ENCODE assay signal across 9 mouse cellular contexts in genomic region chr3:87982836-87983601, GRCm38 (mm10). TPM values are rescaled to one million over a fixed set of nuclear protein-coding genes. Genes with fewer than 3 reads are reported as not detected.
A peak's percentile ranks its signal among the peaks of the same experiment; 100 is the strongest.
DNase-seq lines count a peak whose midpoint lies in the region; ATAC-seq and TF ChIP-seq lines count a peak whose summit lies in the region.
"Had no signal": no experiment of that assay in that cellular context is flagged by ENCODE, and none has a peak within 500 bp of the region (broad histone marks: within the 10 kb centered on the region; RNA-seq: fewer than 3 reads in every experiment).

No protein-coding gene starts in this region.

- WGBS in heart, embryonic 12.5 days, result 5% methylated on average over 13 of the region's 13 CpGs
- WGBS in kidney, embryonic 16.5 days, result 2% methylated on average over 13 of the region's 13 CpGs

- no peak overlapping the region for H3K27ac ChIP-seq in ES-Bruce4 (ENCODE audit: insufficient read depth, low read length)
- peak overlapping the region; percentile 87 for H3K27ac ChIP-seq in heart, embryonic 12.5 days (ENCODE audit: poor library complexity, severe bottlenecking)
- H3K27ac ChIP-seq in kidney, embryonic 16.5 days (ENCODE audit: low read length), result peak overlapping the region; percentile 89

- no peaks in the 10 kb centered on the region for H3K9me3 ChIP-seq in ES-Bruce4 (replicated peaks; ENCODE audit: control insufficient read depth, insufficient read depth, low read length, poor library complexity, severe bottlenecking)
- no peaks in the 10 kb centered on the region for H3K9me3 ChIP-seq in heart, embryonic 12.5 days (replicated peaks)
- H3K9me3 ChIP-seq in kidney, embryonic 16.5 days (ENCODE audit: low read length), result no peaks in the 10 kb centered on the region

- no peaks in the 10 kb centered on the region for H3K27me3 ChIP-seq in ES-Bruce4 (ENCODE audit: control insufficient read depth, insufficient read depth, low read length, poor library complexity, severe bottlenecking)
- H3K27me3 ChIP-seq in heart, embryonic 12.5 days (replicated peaks), result no peaks in the 10 kb centered on the region
- no peaks in the 10 kb centered on the region for H3K27me3 ChIP-seq in kidney, embryonic 16.5 days (ENCODE audit: insufficient read depth, low read length)

- ATAC-seq in heart, embryonic 12.5 days (ENCODE audit: insufficient number of reproducible peaks, low FRiP score), result peak; percentile 71
- ATAC-seq in kidney, embryonic 16.5 days (ENCODE audit: low FRiP score, low TSS enrichment), result peak; percentile 73

- peak; percentile 77 for DNase-seq in embryo, embryonic 10.5 days (ENCODE audit: low spot score)
- DNase-seq in lung, postnatal 25 days (ENCODE audit: low spot score), result peak; percentile 88
- DNase-seq in natural killer cell, adult 2 months (ENCODE audit: low spot score in 2 of 2), result no peak
- DNase-seq in left cerebral cortex, adult 18-20 months (ENCODE audit: low spot score in 2 of 2), result no peak
- DNase-seq in frontal cortex, adult 2 months (ENCODE audit: extremely low spot score in 1 of 2, low spot score in 1 of 2), result no peak

- TF ChIP-seq CTCF in ES-Bruce4 (IDR thresholded peaks at IDR 0.05; ENCODE audit: low read depth, low read length), result no peak

- H3K4me1 ChIP-seq in ES-Bruce4 (ENCODE audit: control insufficient read depth, insufficient read depth, low read length), result peaks cover 3% of the 10 kb centered on the region
- peaks cover 82% of the 10 kb centered on the region for H3K4me1 ChIP-seq in heart, embryonic 12.5 days (replicated peaks)
- H3K4me1 ChIP-seq in kidney, embryonic 16.5 days (ENCODE audit: insufficient read depth, low read length), result peaks cover 72% of the 10 kb centered on the region

- H3K4me3 ChIP-seq in ES-Bruce4 (ENCODE audit: low read depth, low read length), result no peak overlapping the region
- H3K4me3 ChIP-seq in heart, embryonic 12.5 days, result 0 out of 2 replicates have a peak overlapping the region, but pooled peaks have one; percentile 13
- H3K4me3 ChIP-seq in kidney, embryonic 16.5 days (ENCODE audit: low read length), result 0 out of 2 replicates have a peak overlapping the region, but pooled peaks have one; percentile 3
- H3K4me3 ChIP-seq: erythroblast, embryonic 14.5 days had no signal

- peak overlapping the region; percentile 60 for H3K4me2 ChIP-seq in heart, embryonic 12.5 days
- H3K4me2 ChIP-seq in kidney, embryonic 16.5 days (replicated peaks; ENCODE audit: low read depth, low read length), result peak overlapping the region; percentile 43

- peak; percentile 5; the same call in 1 of the 2 replicates for TF ChIP-seq EP300 in ES-Bruce4 (IDR thresholded peaks at IDR 0.05; ENCODE audit: insufficient read depth, low read depth, low read length)

- H3K9ac ChIP-seq in ES-Bruce4 (ENCODE audit: low read depth, poor library complexity, severe bottlenecking), result no peak overlapping the region
- peak overlapping the region; percentile 59 for H3K9ac ChIP-seq in heart, embryonic 12.5 days
- peak overlapping the region; percentile 49 for H3K9ac ChIP-seq in kidney, embryonic 16.5 days (replicated peaks; ENCODE audit: low read length)

- TF ChIP-seq POLR2A in ES-Bruce4 (IDR thresholded peaks at IDR 0.05; ENCODE audit: insufficient read depth, low read length), result no peak

- no peaks in the 10 kb centered on the region for H3K36me3 ChIP-seq in ES-Bruce4 (ENCODE audit: control insufficient read depth, insufficient read depth, low read length, poor library complexity, severe bottlenecking)
- peaks cover 13% of the 10 kb centered on the region; the same call in 1 of the 2 replicates for H3K36me3 ChIP-seq in heart, embryonic 12.5 days
- no peaks in the 10 kb centered on the region for H3K36me3 ChIP-seq in kidney, embryonic 16.5 days (ENCODE audit: insufficient read depth, low read length)

RNA-seq across cellular contexts. Expression of gene Nes, which starts 12.1 kb away (rescaled TPM):
- polyA plus RNA-seq in ES-Bruce4 (2011; ENCODE audit: insufficient read depth, insufficient read length, low read depth, missing spikeins), result 34.5 and 36.0 TPM in 2 replicates
- 33.0 and 34.6 TPM in 2 replicates for polyA plus RNA-seq in heart, embryonic 12.5 days (2016; fragmentation: Nextera tagmentation; extraction: Ambion mirVana)
- 25.7 and 26.6 TPM in 2 replicates for polyA plus RNA-seq in kidney, embryonic 16.5 days (2015; fragmentation: Nextera tagmentation; extraction: Ambion mirVana)
- 1 to 10 TPM; 4.6 to 9.5 TPM for total RNA-seq in left cerebral cortex, adult 18-20 months (2021)
- polyA plus RNA-seq in frontal cortex, adult 2 months (2012; rRNA removed), result 4.3 and 4.8 TPM in 2 replicates
- polyA plus RNA-seq: erythroblast, embryonic 14.5 days had no signal

RNA-seq across cellular contexts. Expression of gene Bcan, which starts 17.0 kb away (rescaled TPM):
- 1.1 TPM in 2 replicates for polyA plus RNA-seq in ES-Bruce4 (2011; ENCODE audit: insufficient read depth, insufficient read length, low read depth, missing spikeins)
- 0.09 and 0.15 TPM in 2 replicates for polyA plus RNA-seq in heart, embryonic 12.5 days (2016; fragmentation: Nextera tagmentation; extraction: Ambion mirVana)
- 0.10 TPM in 1 of 2 replicates, not detected in the other for polyA plus RNA-seq in kidney, embryonic 16.5 days (2015; fragmentation: Nextera tagmentation; extraction: Ambion mirVana)
- total RNA-seq in left cerebral cortex, adult 18-20 months (2021), result 100 to 1,000 TPM; 221 to 244 TPM
- polyA plus RNA-seq in frontal cortex, adult 2 months (2012; rRNA removed), result 359 and 380 TPM in 2 replicates
- polyA plus RNA-seq: erythroblast, embryonic 14.5 days had no signal

RNA-seq across cellular contexts. Expression of gene Crabp2, which starts 34.6 kb away (rescaled TPM):
- polyA plus RNA-seq in ES-Bruce4 (2011; ENCODE audit: insufficient read depth, insufficient read length, low read depth, missing spikeins), result 11.9 and 12.0 TPM in 2 replicates
- polyA plus RNA-seq in heart, embryonic 12.5 days (2016; fragmentation: Nextera tagmentation; extraction: Ambion mirVana), result 7.3 and 8.0 TPM in 2 replicates
- 62.0 and 67.8 TPM in 2 replicates for polyA plus RNA-seq in kidney, embryonic 16.5 days (2015; fragmentation: Nextera tagmentation; extraction: Ambion mirVana)
- 1 to 10 TPM; 7.9 to 8.4 TPM for total RNA-seq in left cerebral cortex, adult 18-20 months (2021)
- polyA plus RNA-seq in frontal cortex, adult 2 months (2012; rRNA removed), result 9.2 and 11.0 TPM in 2 replicates
- polyA plus RNA-seq: erythroblast, embryonic 14.5 days had no signal

RNA-seq across cellular contexts. Expression of gene Hapln2, which starts 44.4 kb away (rescaled TPM):
- not detected in 2 replicates for polyA plus RNA-seq in ES-Bruce4 (2011; ENCODE audit: insufficient read depth, insufficient read length, low read depth, missing spikeins)
- polyA plus RNA-seq in heart, embryonic 12.5 days (2016; fragmentation: Nextera tagmentation; extraction: Ambion mirVana), result 0.08 and 0.17 TPM in 2 replicates
- polyA plus RNA-seq in kidney, embryonic 16.5 days (2015; fragmentation: Nextera tagmentation; extraction: Ambion mirVana), result 0.13 and 0.16 TPM in 2 replicates
- total RNA-seq in left cerebral cortex, adult 18-20 months (2021), result 10 to 100 TPM; 22.6 to 24.1 TPM
- polyA plus RNA-seq in frontal cortex, adult 2 months (2012; rRNA removed), result 28.5 and 39.4 TPM in 2 replicates
- polyA plus RNA-seq: erythroblast, embryonic 14.5 days had no signal

RNA-seq across cellular contexts. Expression of gene Rrnad1, which starts 52.5 kb away (rescaled TPM):
- 14.9 and 18.8 TPM in 2 replicates for polyA plus RNA-seq in ES-Bruce4 (2011; ENCODE audit: insufficient read depth, insufficient read length, low read depth, missing spikeins)
- 13.6 and 14.1 TPM in 2 replicates for polyA plus RNA-seq in heart, embryonic 12.5 days (2016; fragmentation: Nextera tagmentation; extraction: Ambion mirVana)
- polyA plus RNA-seq in kidney, embryonic 16.5 days (2015; fragmentation: Nextera tagmentation; extraction: Ambion mirVana), result 19.9 and 22.7 TPM in 2 replicates
- 10 to 100 TPM; 19.2 to 21.2 TPM for total RNA-seq in left cerebral cortex, adult 18-20 months (2021)
- polyA plus RNA-seq in frontal cortex, adult 2 months (2012; rRNA removed), result 42.4 and 46.4 TPM in 2 replicates

Comparison
In these comparisons a context has a peak if more than half of its experiments do, and no peak if none do; other contexts are left out.
1. DNase-seq: peak in embryo, embryonic 10.5 days (single experiment) and lung, postnatal 25 days (single experiment); none in natural killer cell, adult 2 months (0 of 2), left cerebral cortex, adult 18-20 months (0 of 2) and frontal cortex, adult 2 months (0 of 2).
2. RNA of gene Bcan, which starts 17.0 kb away (polyA plus RNA-seq): 359 to 380 TPM in frontal cortex, adult 2 months; 1.1 TPM in ES-Bruce4, 0.09 to 0.15 TPM in heart, embryonic 12.5 days and 0.10 TPM in kidney, embryonic 16.5 days; every median in the first group is over 100 times any median in the second.